Mouse (Mus musculus): Measurements from ENCODE around the gene Btbd16.

Gene Btbd16

DNA sequence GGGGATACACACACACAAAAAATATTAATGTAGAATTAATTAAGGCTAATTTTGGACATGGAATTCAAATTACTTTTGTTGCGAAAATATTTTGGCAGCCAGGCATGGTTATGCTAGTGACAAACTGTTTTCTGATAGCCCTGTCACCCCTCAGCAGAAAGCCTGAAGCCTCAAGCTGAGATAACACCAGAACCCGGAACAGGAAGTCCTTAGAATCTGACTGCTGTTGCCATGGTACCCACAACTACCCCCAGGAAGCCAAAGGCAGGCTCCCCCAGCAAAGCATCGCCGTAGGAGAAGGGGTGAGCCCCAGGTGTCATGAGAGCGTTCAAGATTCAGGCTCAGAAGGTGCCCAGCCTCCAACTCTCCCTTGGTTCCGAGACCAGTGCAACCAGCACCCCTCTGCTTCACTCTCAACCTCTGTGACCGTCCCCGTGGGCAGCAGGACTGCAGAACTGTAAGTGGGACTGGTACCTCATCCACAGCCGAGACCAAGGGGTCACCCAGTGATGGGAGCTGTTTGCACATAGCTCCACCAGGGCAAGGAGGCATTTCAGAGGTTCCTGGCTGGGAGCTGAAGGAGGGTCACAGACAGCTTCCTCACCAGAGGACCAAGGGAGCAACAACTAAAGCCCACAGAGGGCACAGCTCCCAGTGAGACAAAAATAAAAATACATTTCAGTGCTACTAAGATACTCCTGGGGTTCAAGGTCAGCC lies at the start of gene Btbd16:
Gene Btbd16 (plus strand): TSS at position 156 of the 717 bp plus-strand sequence.
- DNase-seq = no peak

- DNase-seq = no peak
Observed at GRCm38 (mm10) chr7:130726185-130726584, 47.7 kb upstream of the Btbd16 start.

GRCm38 (mm10) chr7:130726724-130727422 lies 47.0 kb upstream of the Btbd16 start:
- no peak for DNase-seq

- no peak for DNase-seq
Observed at GRCm38 (mm10) chr7:130727560-130727959, 46.3 kb upstream of the Btbd16 start.

- DNase-seq = no peak
Observed at GRCm38 (mm10) chr7:130731792-130732191, 42.1 kb upstream of the Btbd16 start.

DNA sequence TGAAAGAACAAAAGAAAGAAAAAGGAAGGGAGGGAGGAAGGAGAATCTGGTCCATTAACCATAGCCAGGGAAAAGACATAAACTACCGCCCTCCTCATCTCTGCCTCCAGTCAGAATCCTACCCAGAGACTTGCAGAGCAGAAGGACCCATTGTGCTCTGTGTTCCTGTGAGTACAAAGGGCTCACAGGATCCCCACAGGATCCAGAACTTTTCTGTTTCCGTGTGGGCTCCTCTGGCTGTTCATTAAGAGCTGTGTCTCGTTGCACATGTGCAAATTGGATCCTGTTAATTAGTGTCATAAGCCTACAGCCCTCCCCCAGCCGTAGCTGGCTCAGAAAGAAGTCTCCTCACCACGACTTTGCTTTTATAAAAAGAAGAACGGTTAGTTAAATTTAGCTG lies 41.0 kb upstream of the Btbd16 start:
- DNase-seq = no peak

- DNase-seq = no peak
Observed at GRCm38 (mm10) chr7:130733423-130733822, 40.4 kb upstream of the Btbd16 start.

GRCm38 (mm10) chr7:130734195-130734787 lies 39.6 kb upstream of the Btbd16 start:
- DNase-seq = no peak

DNA sequence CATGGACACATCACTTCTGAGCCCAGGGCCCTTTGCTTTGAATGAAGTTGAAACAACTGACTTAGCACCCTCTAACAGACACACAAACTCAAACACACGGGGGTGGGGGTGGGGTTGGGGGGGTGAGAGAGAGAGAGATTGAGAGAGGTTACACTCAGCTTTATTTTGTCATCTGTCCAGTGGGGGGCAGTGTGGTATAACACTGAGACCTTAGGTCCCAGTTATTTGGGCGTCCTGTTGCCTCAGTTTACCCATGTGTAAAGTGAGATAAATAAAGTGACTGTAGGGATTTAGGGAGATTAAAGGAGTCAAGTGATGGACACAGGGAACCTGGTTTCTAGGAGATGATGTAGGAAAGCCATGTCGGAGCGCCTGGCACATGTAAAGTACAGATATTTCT lies 32.8 kb upstream of the Btbd16 start:
- DNase-seq = no peak

GRCm38 (mm10) chr7:130743239-130744025 lies 30.4 kb upstream of the Btbd16 start:
- DNase-seq = no peak

GRCm38 (mm10) chr7:130749165-130749564 lies 24.7 kb upstream of the Btbd16 start:
- DNase-seq = no peak

- no peak for DNase-seq
Observed at GRCm38 (mm10) chr7:130750752-130751490, 22.9 kb upstream of the Btbd16 start.

DNA sequence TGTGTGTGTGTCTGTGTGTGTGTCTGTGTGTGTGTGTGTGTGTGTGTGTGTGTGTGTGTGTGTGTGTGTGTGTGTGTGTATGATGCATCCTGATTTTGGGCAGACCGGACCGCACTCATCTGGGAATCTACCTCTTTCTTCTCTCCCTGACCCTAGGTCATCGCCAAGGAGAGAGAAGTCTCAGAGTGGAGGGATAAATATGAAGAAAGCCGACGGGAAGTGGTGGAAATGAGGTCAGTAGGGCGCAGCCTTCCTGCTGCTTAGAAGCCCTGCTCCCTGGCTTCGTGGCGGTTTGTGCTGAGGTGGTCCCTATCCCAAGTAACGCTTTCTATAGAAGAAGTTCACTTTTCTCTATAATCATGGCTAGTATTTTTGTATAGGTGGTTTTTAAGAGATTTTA lies 22.2 kb upstream of the Btbd16 start:
- DNase-seq = no peak

DNA sequence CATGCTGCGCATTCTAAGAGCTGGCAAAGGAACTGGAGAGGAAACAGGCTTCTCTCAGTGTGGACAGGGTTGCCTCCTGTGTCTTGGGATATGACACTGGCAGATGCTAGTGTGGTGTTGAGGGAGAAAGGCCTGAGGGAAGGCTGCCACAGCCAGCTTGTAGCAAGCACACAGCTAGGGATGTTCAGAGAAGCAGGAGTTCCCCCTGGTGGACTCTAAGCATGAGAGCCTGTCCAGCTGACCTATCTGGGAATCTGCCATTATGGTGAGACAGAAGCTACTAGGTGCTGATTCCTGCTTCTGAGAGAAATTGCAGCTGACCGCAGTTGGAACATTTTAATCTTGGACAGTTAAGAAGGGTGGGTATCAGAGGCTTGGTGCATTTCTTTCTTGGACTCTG lies 19.1 kb upstream of the Btbd16 start:
- peak; percentile 65 for DNase-seq

GRCm38 (mm10) chr7:130756343-130756835 lies 17.5 kb upstream of the Btbd16 start:
- no peak for DNase-seq

DNA sequence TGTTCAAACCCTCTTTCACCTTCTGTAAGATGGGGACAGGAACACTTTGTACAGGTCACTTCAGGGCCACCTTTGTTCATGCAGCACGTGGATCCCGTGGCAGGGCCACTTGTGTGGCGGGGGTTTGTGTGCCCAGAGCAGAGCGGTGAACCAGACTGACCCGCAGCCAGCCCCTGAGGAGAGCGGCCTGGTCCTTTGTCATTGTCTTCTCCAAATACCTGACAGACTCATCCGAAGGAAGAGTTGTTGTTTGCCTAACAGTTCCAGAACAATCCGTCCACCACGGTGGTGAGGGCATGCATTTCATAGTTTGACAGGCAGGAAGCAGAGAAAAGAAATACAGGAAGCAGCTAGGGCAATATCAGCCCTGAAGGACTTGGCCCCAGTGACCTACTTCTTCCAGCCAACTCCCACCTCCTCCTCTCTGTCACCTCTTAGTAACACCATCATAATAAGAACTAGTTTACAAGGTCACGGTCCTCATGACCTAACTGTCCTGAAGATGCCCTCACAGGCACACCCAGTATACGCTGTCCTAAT lies 16.5 kb upstream of the Btbd16 start:
- DNase-seq = no peak

DNA sequence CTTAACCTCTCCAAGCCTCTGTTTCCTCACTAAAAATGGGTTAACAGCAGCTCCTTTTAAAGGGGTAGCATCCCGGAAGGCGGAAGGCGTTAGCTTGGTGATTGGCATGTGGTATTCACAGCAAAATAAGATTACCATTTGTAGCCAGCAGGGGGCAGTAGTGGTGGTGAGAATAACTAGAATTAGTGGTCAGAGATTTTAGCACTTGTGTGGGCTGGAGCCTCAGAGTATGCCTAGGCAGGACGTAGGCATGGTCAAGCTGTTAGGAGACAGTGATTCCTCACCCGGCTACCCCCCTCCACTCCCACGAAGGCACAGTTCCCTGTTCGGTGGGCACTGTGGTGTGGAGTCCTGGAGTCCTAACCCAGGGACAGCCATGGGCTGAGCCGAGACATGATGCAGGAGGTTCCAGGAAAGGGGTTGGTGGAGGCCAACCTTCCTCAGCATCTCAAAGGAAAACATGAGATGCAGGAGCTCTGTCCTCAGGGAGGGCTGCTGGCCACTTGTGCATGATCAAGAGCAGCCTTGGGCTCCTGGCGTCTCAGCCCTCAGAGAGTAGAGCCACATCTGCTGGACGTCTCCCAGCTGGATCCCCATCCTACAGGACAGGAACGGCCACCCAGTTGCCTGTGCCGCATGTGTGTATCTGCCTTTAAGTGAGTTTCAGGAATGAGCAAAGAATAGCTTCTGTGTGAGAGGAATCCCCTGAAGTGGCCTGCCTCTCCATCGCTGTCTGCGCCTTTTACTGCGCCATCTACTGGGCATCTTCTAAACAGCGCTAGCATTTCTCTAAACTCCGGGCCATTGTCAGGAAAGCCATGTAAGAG lies 11.6 kb upstream of the Btbd16 start:
- DNase-seq = peak; percentile 71

- DNase-seq = no peak
Observed at GRCm38 (mm10) chr7:130764160-130764559, 9.7 kb upstream of the Btbd16 start.

GRCm38 (mm10) chr7:130766411-130767170 lies 7.3 kb upstream of the Btbd16 start:
- no peak for DNase-seq

DNA sequence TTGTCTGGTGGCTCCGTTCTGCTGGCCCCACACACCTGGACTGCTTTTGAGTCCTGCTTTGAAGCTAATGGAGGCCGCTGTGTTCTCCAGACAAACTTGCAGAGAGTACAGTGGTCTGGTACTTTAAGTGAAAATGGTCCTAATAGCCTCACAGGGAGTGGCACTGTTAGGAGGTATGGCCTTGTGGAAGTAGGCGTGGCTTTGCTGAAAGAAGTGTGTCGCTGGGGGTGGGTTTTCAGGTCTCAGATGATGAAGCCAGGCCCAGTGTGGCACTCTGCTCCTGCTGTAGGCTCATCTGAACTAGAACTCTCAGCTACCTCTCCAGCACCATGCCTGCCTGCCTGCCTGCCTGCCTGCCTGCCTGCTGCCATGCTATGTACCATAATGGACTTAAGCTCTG lies 5.7 kb upstream of the Btbd16 start:
- no peak for DNase-seq
